In genomic region chr2:71544391-71545285, GRCm38 (mm10) we compare ENCODE assay signal across 8 mouse cellular contexts. TPM values are rescaled to one million over a fixed set of nuclear protein-coding genes. Genes with fewer than 3 reads are reported as not detected.
A peak's percentile ranks its signal among the peaks of the same experiment; 100 is the strongest.
DNase-seq lines count a peak whose midpoint lies in the region; ATAC-seq and TF ChIP-seq lines count a peak whose summit lies in the region.

No protein-coding gene starts in this region.

- ATAC-seq in liver, embryonic 12.5 days = no peak
- no peak for ATAC-seq in liver, postnatal 0 days
- no peak for ATAC-seq in embryonic facial prominence, embryonic 12.5 days (ENCODE audit: insufficient number of reproducible peaks, insufficient read depth, low FRiP score, low TSS enrichment)
- ATAC-seq in intestine, embryonic 15.5 days = no peak
- ATAC-seq in neural tube, embryonic 13.5 days (ENCODE audit: low read depth) = no peak

- peaks cover 97% of the 10 kb centered on the region for H3K27me3 ChIP-seq in liver, embryonic 12.5 days (replicated peaks)
- peaks cover 93% of the 10 kb centered on the region for H3K27me3 ChIP-seq in liver, postnatal 0 days (ENCODE audit: insufficient read depth, low read length)
- peaks cover 62% of the 10 kb centered on the region for H3K27me3 ChIP-seq in embryonic facial prominence, embryonic 12.5 days
- peaks cover 86% of the 10 kb centered on the region for H3K27me3 ChIP-seq in intestine, embryonic 15.5 days (replicated peaks)
- H3K27me3 ChIP-seq in neural tube, embryonic 13.5 days = peaks cover 92% of the 10 kb centered on the region

- no peak for DNase-seq in liver, postnatal 0 days
- DNase-seq in adrenal gland, postnatal 14 days = no peak
- no peak for DNase-seq in left cerebral cortex, postnatal 10 days (ENCODE audit: extremely low spot score in 1 of 2, low spot score in 2 of 2)
- DNase-seq in urinary bladder, postnatal 14 days (ENCODE audit: low spot score) = no peak

- peaks cover 44% of the 10 kb centered on the region for H3K4me1 ChIP-seq in liver, embryonic 12.5 days
- H3K4me1 ChIP-seq in liver, postnatal 0 days (ENCODE audit: insufficient read depth) = peaks cover 21% of the 10 kb centered on the region
- peaks cover 27% of the 10 kb centered on the region for H3K4me1 ChIP-seq in embryonic facial prominence, embryonic 12.5 days
- H3K4me1 ChIP-seq in intestine, embryonic 15.5 days (replicated peaks) = peaks cover 34% of the 10 kb centered on the region
- H3K4me1 ChIP-seq in neural tube, embryonic 13.5 days (replicated peaks) = peaks cover 42% of the 10 kb centered on the region

- intact Hi-C loops in left cerebral cortex, postnatal 10 days (cut with DNase I) = no loop called here

- 2% methylated on average over 61 of the region's 61 CpGs for WGBS in liver, embryonic 12.5 days (ENCODE audit: insufficient replicate concordance)
- WGBS in liver, postnatal 0 days (ENCODE audit: insufficient replicate concordance) = 3% methylated on average over 61 of the region's 61 CpGs
- WGBS in embryonic facial prominence, embryonic 12.5 days = under 1% methylated on average over 61 of the region's 61 CpGs
- WGBS in intestine, embryonic 15.5 days = 2% methylated on average over 61 of the region's 61 CpGs
- WGBS in neural tube, embryonic 13.5 days = 2% methylated on average over 61 of the region's 61 CpGs

- 0 out of 2 replicates have a peak overlapping the region, but pooled peaks have one; percentile 4 for H3K4me3 ChIP-seq in liver, embryonic 12.5 days
- no peak overlapping the region for H3K4me3 ChIP-seq in liver, postnatal 0 days (ENCODE audit: low read depth, low read length)
- peak overlapping the region; percentile 65 for H3K4me3 ChIP-seq in embryonic facial prominence, embryonic 12.5 days
- peak overlapping the region; percentile 44 for H3K4me3 ChIP-seq in intestine, embryonic 15.5 days (replicated peaks)
- H3K4me3 ChIP-seq in neural tube, embryonic 13.5 days = 0 out of 2 replicates have a peak overlapping the region, but pooled peaks have one; percentile 8

- TF ChIP-seq EP300 in liver, postnatal 0 days (IDR thresholded peaks at IDR 0.05; ENCODE audit: low read depth) = no peak

- no peak overlapping the region for H3K27ac ChIP-seq in liver, embryonic 12.5 days
- H3K27ac ChIP-seq in liver, postnatal 0 days (ENCODE audit: low read depth) = no peak overlapping the region
- peak overlapping the region; percentile 91 for H3K27ac ChIP-seq in embryonic facial prominence, embryonic 12.5 days
- H3K27ac ChIP-seq in intestine, embryonic 15.5 days = no peak overlapping the region
- no peak overlapping the region for H3K27ac ChIP-seq in neural tube, embryonic 13.5 days (replicated peaks)

- no peak for TF ChIP-seq CTCF in liver, postnatal 0 days (IDR thresholded peaks at IDR 0.05; ENCODE audit: low read depth)

- peak overlapping the region; percentile 0; the same call in 1 of the 2 replicates for H3K4me2 ChIP-seq in liver, embryonic 12.5 days
- H3K4me2 ChIP-seq in liver, postnatal 0 days (ENCODE audit: low read depth, low read length) = no peak overlapping the region
- H3K4me2 ChIP-seq in embryonic facial prominence, embryonic 12.5 days (replicated peaks) = peak overlapping the region; percentile 89
- H3K4me2 ChIP-seq in intestine, embryonic 15.5 days (replicated peaks) = peak overlapping the region; percentile 85
- peak overlapping the region; percentile 26 for H3K4me2 ChIP-seq in neural tube, embryonic 13.5 days

- no peaks in the 10 kb centered on the region for H3K9me3 ChIP-seq in liver, embryonic 12.5 days (replicated peaks)
- no peaks in the 10 kb centered on the region for H3K9me3 ChIP-seq in liver, postnatal 0 days (ENCODE audit: low read length)
- H3K9me3 ChIP-seq in embryonic facial prominence, embryonic 12.5 days = no peaks in the 10 kb centered on the region
- no peaks in the 10 kb centered on the region for H3K9me3 ChIP-seq in intestine, embryonic 15.5 days
- no peaks in the 10 kb centered on the region for H3K9me3 ChIP-seq in neural tube, embryonic 13.5 days

- H3K9ac ChIP-seq in liver, embryonic 12.5 days = no peak overlapping the region
- no peak overlapping the region for H3K9ac ChIP-seq in liver, postnatal 0 days (replicated peaks)
- H3K9ac ChIP-seq in embryonic facial prominence, embryonic 12.5 days = peak overlapping the region; percentile 82
- no peak overlapping the region for H3K9ac ChIP-seq in intestine, embryonic 15.5 days
- no peak overlapping the region for H3K9ac ChIP-seq in neural tube, embryonic 13.5 days

- H3K36me3 ChIP-seq in liver, embryonic 12.5 days = no peaks in the 10 kb centered on the region
- H3K36me3 ChIP-seq in liver, postnatal 0 days (replicated peaks; ENCODE audit: insufficient read depth, low read length) = no peaks in the 10 kb centered on the region
- no peaks in the 10 kb centered on the region for H3K36me3 ChIP-seq in embryonic facial prominence, embryonic 12.5 days
- H3K36me3 ChIP-seq in intestine, embryonic 15.5 days = no peaks in the 10 kb centered on the region
- no peaks in the 10 kb centered on the region for H3K36me3 ChIP-seq in neural tube, embryonic 13.5 days

RNA-seq across cellular contexts. Expression of gene Dlx2, which starts 1.9 kb away (rescaled TPM):
- 0.08 and 0.12 TPM in 2 replicates for polyA plus RNA-seq in liver, embryonic 12.5 days (2016; fragmentation: Nextera tagmentation; extraction: Ambion mirVana)
- polyA plus RNA-seq in liver, postnatal 0 days (2015; fragmentation: Nextera tagmentation; extraction: Ambion mirVana) = not detected in 2 replicates
- polyA plus RNA-seq in embryonic facial prominence, embryonic 12.5 days (2016; fragmentation: Nextera tagmentation; extraction: Ambion mirVana) = 21.9 and 29.7 TPM in 2 replicates
- polyA plus RNA-seq in intestine, embryonic 15.5 days (2015; fragmentation: Nextera tagmentation; extraction: Ambion mirVana) = 3.2 and 4.7 TPM in 2 replicates
- polyA plus RNA-seq in neural tube, embryonic 13.5 days (2015; fragmentation: Nextera tagmentation; extraction: Ambion mirVana) = 0.22 and 0.73 TPM in 2 replicates
- total RNA-seq in adrenal gland, postnatal 14 days (2021) = 0.19 and 0.22 TPM in 2 replicates
- 1 to 10 TPM; 8.2 to 8.7 TPM for total RNA-seq in left cerebral cortex, postnatal 10 days (2021)

RNA-seq across cellular contexts. Expression of gene Dlx1, which starts 16.7 kb away (rescaled TPM):
- polyA plus RNA-seq in liver, embryonic 12.5 days (2016; fragmentation: Nextera tagmentation; extraction: Ambion mirVana) = 0.19 and 0.23 TPM in 2 replicates
- 0.06 and 0.09 TPM in 2 replicates for polyA plus RNA-seq in liver, postnatal 0 days (2015; fragmentation: Nextera tagmentation; extraction: Ambion mirVana)
- polyA plus RNA-seq in embryonic facial prominence, embryonic 12.5 days (2016; fragmentation: Nextera tagmentation; extraction: Ambion mirVana) = 65.4 and 87.0 TPM in 2 replicates
- polyA plus RNA-seq in intestine, embryonic 15.5 days (2015; fragmentation: Nextera tagmentation; extraction: Ambion mirVana) = 7.1 and 7.8 TPM in 2 replicates
- 0.77 and 1.3 TPM in 2 replicates for polyA plus RNA-seq in neural tube, embryonic 13.5 days (2015; fragmentation: Nextera tagmentation; extraction: Ambion mirVana)
- total RNA-seq in adrenal gland, postnatal 14 days (2021) = 0.11 and 0.26 TPM in 2 replicates
- 10 to 100 TPM; 22.7 to 28.3 TPM for total RNA-seq in left cerebral cortex, postnatal 10 days (2021)
